Mouse (Mus musculus): Measurements from ENCODE around the gene Nyap1. TPM values are rescaled to one million over a fixed set of nuclear protein-coding genes. Genes with fewer than 3 reads are reported as not detected.
"Not testable (repeated sequence)": the region's sequence is repeated elsewhere in the genome, so short reads cannot be mapped to it uniquely, and the experiment has no call there.

Gene Nyap1
- polyA plus RNA-seq, 1 experiment from 2014 or later: 19.5 TPM

DNA sequence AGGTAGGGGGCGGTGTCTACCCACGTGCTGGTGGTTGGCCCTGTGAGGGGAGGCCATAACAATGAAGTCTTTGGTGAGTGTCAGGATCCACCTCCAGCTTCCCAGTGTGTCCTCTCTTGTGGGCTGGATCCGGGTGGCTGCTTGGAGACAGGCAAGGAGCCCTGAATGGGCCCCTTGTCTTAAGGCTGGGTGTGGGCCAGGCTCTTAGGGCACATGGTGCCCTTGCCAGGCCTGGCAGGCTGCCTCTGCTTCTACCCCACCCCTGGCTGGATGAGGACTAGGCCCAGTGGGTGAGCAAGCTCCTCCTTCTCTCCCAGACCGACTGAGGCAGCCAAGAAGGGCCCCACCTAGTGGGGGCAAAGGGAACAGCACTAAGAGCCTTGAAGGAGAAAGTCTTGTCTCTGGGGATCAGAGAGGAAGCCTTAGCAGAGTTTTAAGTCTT lies 18.6 kb upstream of the Nyap1 start:
- no peaks in the 10 kb centered on the region for H3K27me3 ChIP-seq
- 0 out of 2 replicates have a peak overlapping the region, but pooled peaks have one; percentile 50 for H3K27ac ChIP-seq
- WGBS: 25% methylated on average over 4 of the region's 4 CpGs
- H3K4me1 ChIP-seq: peaks cover 8% of the 10 kb centered on the region; the same call in 1 of the 2 replicates
- no peak overlapping the region for H3K9ac ChIP-seq
- H3K36me3 ChIP-seq (replicated peaks): peaks cover 31% of the 10 kb centered on the region
- ATAC-seq (ENCODE audit: low FRiP score): peak; percentile 73
- H3K4me2 ChIP-seq: no peak overlapping the region
- H3K9me3 ChIP-seq: no peaks in the 10 kb centered on the region
- no peak overlapping the region for H3K4me3 ChIP-seq (replicated peaks)

- H3K9ac ChIP-seq: no peak overlapping the region
- 89% methylated on average over 19 of the region's 19 CpGs for WGBS
- H3K36me3 ChIP-seq (replicated peaks): peaks cover 36% of the 10 kb centered on the region
- no peaks in the 10 kb centered on the region for H3K9me3 ChIP-seq
- H3K27ac ChIP-seq: peak overlapping the region; percentile 50; the same call in 1 of the 2 replicates
- no peaks in the 10 kb centered on the region for H3K27me3 ChIP-seq
- no peak overlapping the region for H3K4me3 ChIP-seq (replicated peaks)
- no peak overlapping the region for H3K4me2 ChIP-seq
- peaks cover 8% of the 10 kb centered on the region; the same call in 1 of the 2 replicates for H3K4me1 ChIP-seq
- ATAC-seq (ENCODE audit: low FRiP score): no peak
Observed at GRCm38 (mm10) chr5:137758921-137759534, 17.6 kb upstream of the Nyap1 start.

GRCm38 (mm10) chr5:137757887-137758286 lies 16.5 kb upstream of the Nyap1 start:
- H3K36me3 ChIP-seq (replicated peaks): peaks cover 47% of the 10 kb centered on the region
- no peak overlapping the region for H3K9ac ChIP-seq
- WGBS: 76% methylated on average over 6 of the region's 6 CpGs

DNA sequence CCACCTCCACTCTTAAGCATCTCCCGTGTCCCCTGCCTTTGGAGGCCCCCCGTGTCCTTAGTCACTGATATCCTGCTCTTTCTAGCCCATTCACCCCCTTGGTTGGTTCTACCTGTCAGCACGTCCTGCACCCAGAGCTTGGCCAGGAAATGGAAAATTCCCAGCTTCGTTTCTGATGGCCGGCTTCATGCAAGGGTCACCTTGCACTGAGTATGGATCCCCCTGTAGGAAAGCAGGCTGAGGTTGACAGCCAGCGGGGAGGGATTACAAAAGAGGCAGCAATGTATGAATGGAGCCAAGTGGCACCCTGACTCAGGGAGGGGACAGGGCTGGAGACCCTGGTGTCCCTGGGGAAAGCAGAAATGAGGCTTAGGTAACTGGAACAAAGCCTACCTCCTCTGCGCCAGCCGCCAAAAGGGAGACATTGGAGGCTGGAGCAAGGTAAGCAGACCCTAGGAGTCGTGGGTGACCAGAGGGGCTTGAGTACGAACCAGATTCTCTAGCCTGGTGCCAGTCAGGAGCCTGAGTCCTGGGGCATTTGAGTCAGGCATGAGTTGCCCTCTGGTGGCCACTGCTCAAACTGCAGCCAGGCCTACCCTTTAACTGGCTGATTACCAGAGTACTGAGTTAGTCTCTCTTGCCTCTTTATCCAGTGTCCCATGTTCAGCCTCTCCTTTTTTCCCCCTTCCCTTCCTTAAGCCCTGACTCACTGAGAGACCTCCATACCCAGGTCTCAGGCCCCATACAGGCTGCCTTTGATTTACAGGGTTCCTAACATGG lies 15.7 kb upstream of the Nyap1 start:
- Histone ChIP-seq H3K27ac (no peak overlapping the region), H3K4me3 (replicated peaks) (no peak overlapping the region), H3K36me3 (replicated peaks) (peaks cover 54% of the 10 kb centered on the region), H3K27me3 (no peaks in the 10 kb centered on the region), H3K4me2 (no peak overlapping the region), H3K4me1 (peaks cover 8% of the 10 kb centered on the region; the same call in 1 of the 2 replicates), H3K9me3 (no peaks in the 10 kb centered on the region), H3K9ac (no peak overlapping the region)
- ATAC-seq (ENCODE audit: low FRiP score): peak; percentile 54; the same call in 1 of the 2 replicates
- WGBS: 43% methylated on average over 10 of the region's 10 CpGs

More at GRCm38 (mm10) chr5:137757887-137758286, 16.5 kb upstream of the Nyap1 start:
- Histone ChIP-seq H3K9me3 (no peaks in the 10 kb centered on the region), H3K4me3 (replicated peaks) (no peak overlapping the region), H3K4me2 (no peak overlapping the region), H3K27ac (no peak overlapping the region), H3K4me1 (peaks cover 8% of the 10 kb centered on the region; the same call in 1 of the 2 replicates), H3K27me3 (no peaks in the 10 kb centered on the region)
- no peak for ATAC-seq (ENCODE audit: low FRiP score)

DNA sequence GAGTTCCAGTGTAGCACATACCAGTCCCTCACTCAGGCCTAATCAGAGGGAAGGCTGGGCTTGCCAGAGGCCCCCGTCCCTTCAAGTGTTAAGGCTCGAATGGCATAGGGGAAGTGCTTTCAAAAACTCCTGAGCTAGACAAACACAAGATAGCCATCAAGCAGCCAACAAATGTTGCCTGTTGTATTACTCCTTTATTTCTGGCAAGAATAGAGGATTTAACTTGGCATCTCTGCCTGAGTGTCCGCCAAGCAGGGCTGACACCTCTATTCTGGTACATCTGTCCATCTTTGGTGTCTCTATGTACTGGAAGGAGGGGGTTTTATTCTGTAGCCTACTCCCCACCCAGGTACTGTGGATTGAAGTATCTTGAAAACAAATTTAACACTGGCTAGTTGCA lies 14.7 kb upstream of the Nyap1 start:
- H3K4me2 ChIP-seq: no peak overlapping the region
- H3K9me3 ChIP-seq: no peaks in the 10 kb centered on the region
- peaks cover 8% of the 10 kb centered on the region; the same call in 1 of the 2 replicates for H3K4me1 ChIP-seq
- H3K4me3 ChIP-seq (replicated peaks): no peak overlapping the region
- no peak overlapping the region; the same call in 1 of the 2 replicates for H3K27ac ChIP-seq
- 77% methylated on average over 3 of the region's 3 CpGs for WGBS
- H3K27me3 ChIP-seq: no peaks in the 10 kb centered on the region
- no peak overlapping the region for H3K9ac ChIP-seq
- no peak for ATAC-seq (ENCODE audit: low FRiP score)
- peaks cover 63% of the 10 kb centered on the region for H3K36me3 ChIP-seq (replicated peaks)

DNA sequence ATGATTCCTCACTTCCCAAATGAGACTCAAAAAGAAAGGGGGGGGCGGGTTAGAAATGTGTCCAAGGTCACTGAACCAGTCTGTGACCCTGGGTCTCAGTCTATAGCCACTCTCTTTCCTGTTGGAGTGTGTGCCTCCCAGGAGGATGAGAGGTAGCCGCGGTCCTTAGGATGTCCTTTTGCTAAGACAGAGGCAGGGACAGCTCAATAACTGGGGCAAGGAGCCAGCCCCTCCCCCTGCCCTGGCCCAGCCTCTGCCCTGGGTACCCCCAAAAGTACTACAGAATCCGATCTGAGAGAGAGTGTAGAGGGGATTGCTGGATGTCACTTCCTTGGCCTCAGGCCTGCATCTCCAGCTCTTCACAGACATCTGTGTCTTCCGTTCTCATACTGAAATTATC lies 14.0 kb upstream of the Nyap1 start:
- no peak for ATAC-seq (ENCODE audit: low FRiP score)
- Histone ChIP-seq H3K27me3 (no peaks in the 10 kb centered on the region), H3K9ac (no peak overlapping the region), H3K4me2 (no peak overlapping the region), H3K36me3 (replicated peaks) (peaks cover 67% of the 10 kb centered on the region), H3K4me1 (peaks cover 8% of the 10 kb centered on the region; the same call in 1 of the 2 replicates), H3K4me3 (replicated peaks) (no peak overlapping the region), H3K27ac (no peak overlapping the region), H3K9me3 (no peaks in the 10 kb centered on the region)
- 88% methylated on average over 5 of the region's 5 CpGs for WGBS

DNA sequence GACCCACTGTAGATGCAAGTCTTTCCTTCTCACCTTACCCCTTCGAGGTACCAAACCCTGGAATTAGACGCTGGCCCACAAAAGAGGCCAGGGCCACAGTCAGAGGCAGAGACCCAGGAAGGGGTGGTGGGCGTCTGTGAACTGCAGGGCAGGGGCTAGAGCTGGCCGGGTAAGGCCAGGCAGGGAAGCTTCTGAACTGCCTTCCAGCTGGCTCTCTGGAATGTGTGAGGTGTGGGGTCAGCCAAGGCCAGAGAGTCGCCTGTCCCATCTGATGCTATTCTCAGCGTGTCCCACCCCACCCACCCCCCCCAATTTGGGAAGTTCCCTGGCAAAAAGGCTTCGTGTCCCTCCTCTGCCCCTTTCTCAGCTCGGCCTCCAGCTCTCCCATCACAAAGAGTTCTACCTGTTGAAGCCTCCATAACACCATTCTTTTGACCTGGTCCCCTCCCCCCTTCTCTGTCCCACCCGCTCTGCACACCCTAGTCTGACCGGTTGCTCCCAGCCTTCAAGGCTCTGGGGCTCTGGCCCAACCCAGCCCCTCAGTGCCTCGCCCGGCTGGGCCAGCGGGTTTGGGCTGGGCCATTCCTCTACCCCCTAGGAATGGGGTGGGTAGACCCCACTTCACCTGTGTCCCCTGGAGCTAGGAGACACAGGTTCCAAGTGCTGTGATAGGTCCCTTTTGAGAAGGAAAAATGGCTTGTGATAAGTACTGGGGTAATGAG lies 11.9 kb upstream of the Nyap1 start:
- no peaks in the 10 kb centered on the region for H3K27me3 ChIP-seq
- 85% methylated on average over 13 of the region's 13 CpGs for WGBS
- no peak for ATAC-seq (ENCODE audit: low FRiP score)
- no peak overlapping the region for H3K27ac ChIP-seq
- no peaks in the 10 kb centered on the region for H3K9me3 ChIP-seq
- no peak overlapping the region for H3K4me3 ChIP-seq (replicated peaks)
- no peak overlapping the region for H3K9ac ChIP-seq
- peaks cover 61% of the 10 kb centered on the region for H3K36me3 ChIP-seq (replicated peaks)
- H3K4me2 ChIP-seq: no peak overlapping the region
- peaks cover 18% of the 10 kb centered on the region for H3K4me1 ChIP-seq

DNA sequence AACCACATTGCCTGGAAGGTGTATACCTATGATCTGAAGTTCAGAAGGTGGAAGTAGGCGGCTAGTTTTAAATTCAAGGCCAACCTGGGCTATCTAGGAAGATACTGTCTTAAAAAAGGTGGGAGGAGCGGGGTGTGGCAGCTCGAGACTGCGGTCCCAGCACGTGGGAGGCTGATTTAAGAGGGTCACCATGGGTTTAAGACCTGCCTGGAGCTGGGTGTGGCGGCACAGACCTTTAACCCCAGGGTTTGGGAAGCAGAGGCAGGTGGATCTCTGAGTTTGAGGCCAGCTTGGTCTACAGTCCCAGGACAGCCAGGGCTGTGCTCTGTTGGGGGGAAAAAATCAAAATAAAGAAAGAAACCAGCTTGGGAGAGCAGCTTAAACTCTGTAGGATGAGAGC lies 10.6 kb upstream of the Nyap1 start:
- H3K4me3 ChIP-seq (replicated peaks): no peak overlapping the region
- H3K9ac ChIP-seq: no peak overlapping the region
- no peak for ATAC-seq (ENCODE audit: low FRiP score)
- H3K27ac ChIP-seq: no peak overlapping the region
- peaks cover 60% of the 10 kb centered on the region for H3K36me3 ChIP-seq (replicated peaks)
- WGBS: 90% methylated on average over 6 of the region's 6 CpGs
- no peaks in the 10 kb centered on the region for H3K9me3 ChIP-seq
- no peaks in the 10 kb centered on the region for H3K27me3 ChIP-seq
- no peak overlapping the region for H3K4me2 ChIP-seq
- H3K4me1 ChIP-seq: peaks cover 27% of the 10 kb centered on the region

GRCm38 (mm10) chr5:137751221-137751887 lies 9.9 kb upstream of the Nyap1 start:
- Histone ChIP-seq H3K36me3 (replicated peaks) (peaks cover 55% of the 10 kb centered on the region), H3K4me3 (replicated peaks) (no peak overlapping the region), H3K9me3 (no peaks in the 10 kb centered on the region), H3K4me1 (peaks cover 30% of the 10 kb centered on the region), H3K4me2 (no peak overlapping the region), H3K9ac (no peak overlapping the region), H3K27ac (no peak overlapping the region), H3K27me3 (no peaks in the 10 kb centered on the region)
- 92% methylated on average over 13 of the region's 13 CpGs for WGBS
- ATAC-seq (ENCODE audit: low FRiP score): no peak

DNA sequence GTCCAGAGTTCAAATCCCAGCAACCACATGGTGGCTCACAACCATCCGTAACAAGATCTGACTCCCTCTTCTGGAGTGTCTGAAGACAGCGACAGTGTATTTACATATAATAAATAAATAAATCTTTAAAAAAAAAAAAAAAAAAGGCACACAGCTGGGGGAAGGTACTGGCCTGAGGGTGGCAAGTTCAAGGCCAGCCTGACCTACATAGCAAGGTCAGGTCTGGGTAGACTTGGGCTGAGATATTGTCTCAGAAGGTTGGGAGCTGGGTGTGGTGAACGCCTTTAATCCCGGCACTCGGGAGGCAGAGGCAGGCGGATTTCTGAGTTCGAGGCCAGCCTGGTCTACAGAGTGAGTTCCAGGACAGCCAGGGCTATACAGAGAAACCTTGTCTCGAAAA lies 8.8 kb upstream of the Nyap1 start:
- Histone ChIP-seq H3K36me3 (replicated peaks) (peaks cover 43% of the 10 kb centered on the region), H3K4me1 (peaks cover 35% of the 10 kb centered on the region)
- H3K27me3 ChIP-seq; H3K9me3 ChIP-seq; H3K27ac ChIP-seq; H3K9ac ChIP-seq; H3K4me3 ChIP-seq (replicated peaks); ATAC-seq (ENCODE audit: low FRiP score); H3K4me2 ChIP-seq: not testable (repeated sequence)
- 95% methylated on average over 7 of the region's 8 CpGs for WGBS

- no peaks in the 10 kb centered on the region for H3K27me3 ChIP-seq
- peaks cover 40% of the 10 kb centered on the region for H3K36me3 ChIP-seq (replicated peaks)
- no peak overlapping the region for H3K4me3 ChIP-seq (replicated peaks)
- peaks cover 35% of the 10 kb centered on the region for H3K4me1 ChIP-seq
- no peak overlapping the region for H3K27ac ChIP-seq
- WGBS: 88% methylated on average over 6 of the region's 6 CpGs
- no peak overlapping the region for H3K9ac ChIP-seq
- no peaks in the 10 kb centered on the region for H3K9me3 ChIP-seq
- peak overlapping the region; percentile 100; the same call in 1 of the 2 replicates for H3K4me2 ChIP-seq
- ATAC-seq (ENCODE audit: low FRiP score): no peak
Observed at GRCm38 (mm10) chr5:137749196-137749836, 7.9 kb upstream of the Nyap1 start.

Data from forebrain, embryonic 12.5 days (tissue).